Comparison of ENCODE assay signal across 22 mouse cellular contexts in genomic region chr14:72219523-72219922, GRCm38 (mm10).
DNase-seq lines count a peak whose midpoint lies in the region; ATAC-seq and TF ChIP-seq lines count a peak whose summit lies in the region.
"Had no signal": no experiment of that assay in that cellular context is flagged by ENCODE, and none has a peak within 500 bp of the region (broad histone marks: within the 10 kb centered on the region; RNA-seq: fewer than 3 reads in every experiment).

No protein-coding gene starts in this region.

- intact Hi-C loops in heart, postnatal 14 days (cut with DNase I) = no loop called here

- no peak overlapping the region for H3K4me3 ChIP-seq in heart, embryonic 12.5 days
- no peak overlapping the region for H3K4me3 ChIP-seq in liver, postnatal 0 days (ENCODE audit: low read depth, low read length)
- H3K4me3 ChIP-seq: embryonic facial prominence, embryonic 13.5 days; embryonic facial prominence, embryonic 15.5 days; erythroblast, embryonic 14.5 days; forebrain, embryonic 10.5 days; forebrain, embryonic 12.5 days had no signal

- TF ChIP-seq CTCF in liver, postnatal 0 days (IDR thresholded peaks at IDR 0.05; ENCODE audit: low read depth) = no peak

- 60% methylated on average over 6 of the region's 6 CpGs for WGBS in heart, embryonic 12.5 days
- WGBS in liver, postnatal 0 days (ENCODE audit: insufficient replicate concordance) = 73% methylated on average over 6 of the region's 6 CpGs

- no peaks in the 10 kb centered on the region for H3K4me1 ChIP-seq in heart, embryonic 12.5 days (replicated peaks)
- no peaks in the 10 kb centered on the region for H3K4me1 ChIP-seq in liver, postnatal 0 days (ENCODE audit: insufficient read depth)
- H3K4me1 ChIP-seq: embryonic facial prominence, embryonic 13.5 days; embryonic facial prominence, embryonic 15.5 days; forebrain, embryonic 12.5 days had no signal

- no peak overlapping the region for H3K27ac ChIP-seq in heart, embryonic 12.5 days (ENCODE audit: poor library complexity, severe bottlenecking)
- H3K27ac ChIP-seq in liver, postnatal 0 days (ENCODE audit: low read depth) = no peak overlapping the region
- H3K27ac ChIP-seq: embryonic facial prominence, embryonic 13.5 days; embryonic facial prominence, embryonic 15.5 days; forebrain, embryonic 10.5 days; forebrain, embryonic 12.5 days had no signal

- DNase-seq in heart, postnatal 14 days = no peak
- DNase-seq in liver = peak; percentile 3
- DNase-seq in liver, postnatal 0 days = no peak
- DNase-seq in yolk sac, embryonic 10.5 days (ENCODE audit: low spot score) = peak; percentile 4
- DNase-seq in frontal cortex, postnatal 10 days (ENCODE audit: low spot score in 2 of 2) = no peak
- DNase-seq: adrenal gland, adult 2 months; adrenal gland, postnatal 10 days; adrenal gland, postnatal 25 days; cerebellum, adult 11 months; cerebellum, adult 18-20 months; cerebellum, adult 8-10 months; cerebellum, adult 9-11 months; cerebellum, postnatal 14 days; cerebellum, postnatal 36 days; embryo, embryonic 11 days had no signal

- no peak for TF ChIP-seq EP300 in liver, postnatal 0 days (IDR thresholded peaks at IDR 0.05; ENCODE audit: low read depth)

- H3K9me3 ChIP-seq in heart, embryonic 12.5 days (replicated peaks) = no peaks in the 10 kb centered on the region
- H3K9me3 ChIP-seq in liver, postnatal 0 days (ENCODE audit: low read length) = no peaks in the 10 kb centered on the region
- H3K9me3 ChIP-seq: embryonic facial prominence, embryonic 13.5 days; embryonic facial prominence, embryonic 15.5 days; forebrain, embryonic 10.5 days; forebrain, embryonic 12.5 days had no signal

- no peak overlapping the region for H3K4me2 ChIP-seq in heart, embryonic 12.5 days
- no peak overlapping the region for H3K4me2 ChIP-seq in liver, postnatal 0 days (ENCODE audit: low read depth, low read length)
- H3K4me2 ChIP-seq: embryonic facial prominence, embryonic 13.5 days; embryonic facial prominence, embryonic 15.5 days; forebrain, embryonic 12.5 days had no signal

- H3K36me3 ChIP-seq in heart, embryonic 12.5 days = no peaks in the 10 kb centered on the region
- H3K36me3 ChIP-seq in liver, postnatal 0 days (replicated peaks; ENCODE audit: insufficient read depth, low read length) = no peaks in the 10 kb centered on the region
- H3K36me3 ChIP-seq: embryonic facial prominence, embryonic 13.5 days; embryonic facial prominence, embryonic 15.5 days; forebrain, embryonic 10.5 days; forebrain, embryonic 12.5 days had no signal

- peak; percentile 86 for ATAC-seq in heart, embryonic 12.5 days (ENCODE audit: insufficient number of reproducible peaks, low FRiP score)
- no peak for ATAC-seq in liver, postnatal 0 days
- ATAC-seq: forebrain, embryonic 14.5 days had no signal

- H3K27me3 ChIP-seq in heart, embryonic 12.5 days (replicated peaks) = no peaks in the 10 kb centered on the region
- H3K27me3 ChIP-seq in liver, postnatal 0 days (ENCODE audit: insufficient read depth, low read length) = no peaks in the 10 kb centered on the region
- H3K27me3 ChIP-seq: embryonic facial prominence, embryonic 13.5 days; embryonic facial prominence, embryonic 15.5 days; forebrain, embryonic 12.5 days had no signal

- no peak overlapping the region for H3K9ac ChIP-seq in heart, embryonic 12.5 days
- H3K9ac ChIP-seq in liver, postnatal 0 days (replicated peaks) = no peak overlapping the region
- H3K9ac ChIP-seq: embryonic facial prominence, embryonic 13.5 days; embryonic facial prominence, embryonic 15.5 days; forebrain, embryonic 12.5 days had no signal

Comparison
In these comparisons a context has a peak if more than half of its experiments do, and no peak if none do; other contexts are left out.
1. DNase-seq: peak in liver (single experiment) and yolk sac, embryonic 10.5 days (single experiment); none in heart, postnatal 14 days (0 of 2), liver, postnatal 0 days (single experiment) and frontal cortex, postnatal 10 days (0 of 2).